Mouse (Mus musculus) mouse trophoblast stem cell (cell line): Measurements from ENCODE around the gene Hormad1.
"Not testable (repeated sequence)": the region's sequence is repeated elsewhere in the genome, so short reads cannot be mapped to it uniquely, and the experiment has no call there.

Experiments used
- in situ Hi-C, 2 experiments: fragments of 300-500 bp; cut with MseI, MboI; formaldehyde crosslinking; loops; 2 replicates in 1 of 2; 3 replicates in 1 of 2; pipeline ENCODE4 v1.15.1; 2025

Gene Hormad1

DNA sequence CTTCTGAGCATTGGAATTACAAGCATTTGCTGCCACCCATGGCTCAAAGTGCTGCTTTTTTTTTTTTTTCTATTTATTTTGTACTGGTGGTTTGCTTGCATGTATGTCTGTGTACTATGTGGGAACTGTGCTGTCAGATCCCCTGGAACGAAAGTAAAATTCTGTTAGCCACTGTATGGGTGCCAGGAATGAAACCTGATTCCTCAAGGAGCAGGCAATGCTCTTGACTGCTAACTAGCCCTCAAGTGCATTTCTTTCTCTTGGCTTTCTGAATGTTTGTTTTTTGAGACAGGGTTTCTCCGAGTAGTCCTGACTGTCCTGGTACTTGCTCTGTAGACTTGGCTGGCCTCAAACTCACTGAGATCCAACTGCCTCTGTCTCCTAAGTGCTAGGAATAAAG lies 2.3 kb downstream of the Hormad1 start:
- in situ Hi-C loops, result no loop called here

- in situ Hi-C loops, result no loop called here
Measured at GRCm38 (mm10) chr3:95569585-95569984, 10.1 kb downstream of the Hormad1 start.

- in situ Hi-C loops, result no loop called here
Measured at GRCm38 (mm10) chr3:95587754-95588603, 28.5 kb downstream of the Hormad1 start.

DNA sequence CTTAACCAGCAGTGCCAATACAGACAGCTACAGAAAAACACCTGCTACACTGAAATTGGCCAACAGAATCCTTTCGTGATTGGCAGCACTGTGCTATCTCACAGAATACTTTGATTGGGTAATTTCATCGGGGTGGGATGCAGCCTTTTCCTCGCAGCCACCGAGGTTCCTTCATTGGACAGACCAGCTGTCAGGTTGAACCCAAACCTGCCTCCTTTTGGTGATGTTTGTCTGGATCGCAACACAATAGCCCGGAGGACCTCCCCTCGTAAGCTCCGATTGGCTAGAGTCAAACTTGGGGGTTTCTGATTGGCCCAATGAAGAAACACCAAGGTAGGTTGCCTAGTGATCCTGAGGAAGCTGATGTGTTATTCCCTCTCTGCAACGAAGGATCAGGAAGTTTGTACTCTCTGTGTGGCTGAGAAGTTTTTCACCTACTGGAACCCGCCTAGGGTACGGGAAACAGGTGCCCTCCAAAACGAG lies 29.2 kb downstream of the Hormad1 start, which contains the start of gene Golph3l:
Golph3l (plus strand) TSS at position 331 of the 483 bp plus-strand sequence.
- in situ Hi-C loops, result no loop called here

GRCm38 (mm10) chr3:95598734-95599133 lies 39.3 kb downstream of the Hormad1 start:
- in situ Hi-C loops, result no loop called here

- in situ Hi-C loops, result no loop called here
Measured at GRCm38 (mm10) chr3:95601287-95601686, 41.8 kb downstream of the Hormad1 start.

DNA sequence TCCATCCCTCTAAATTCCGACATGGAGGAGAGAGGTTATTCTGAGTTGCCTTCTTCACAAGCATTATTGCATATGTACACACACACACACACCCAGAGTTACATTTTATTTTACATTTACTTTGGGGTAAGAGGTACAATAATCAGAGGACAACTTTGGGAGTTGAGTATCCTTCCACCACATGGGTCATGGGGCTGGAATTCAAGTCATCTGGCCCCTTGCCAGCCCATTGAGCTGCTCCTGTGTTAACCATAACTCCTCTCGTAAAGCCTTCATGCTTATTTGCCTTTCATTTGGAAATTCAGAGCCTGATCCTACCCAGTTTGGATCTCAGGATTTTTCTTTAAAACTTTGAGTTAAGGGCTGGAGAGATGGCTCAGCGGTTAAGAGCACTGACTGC lies 46.6 kb downstream of the Hormad1 start:
- in situ Hi-C loops, result no loop called here

DNA sequence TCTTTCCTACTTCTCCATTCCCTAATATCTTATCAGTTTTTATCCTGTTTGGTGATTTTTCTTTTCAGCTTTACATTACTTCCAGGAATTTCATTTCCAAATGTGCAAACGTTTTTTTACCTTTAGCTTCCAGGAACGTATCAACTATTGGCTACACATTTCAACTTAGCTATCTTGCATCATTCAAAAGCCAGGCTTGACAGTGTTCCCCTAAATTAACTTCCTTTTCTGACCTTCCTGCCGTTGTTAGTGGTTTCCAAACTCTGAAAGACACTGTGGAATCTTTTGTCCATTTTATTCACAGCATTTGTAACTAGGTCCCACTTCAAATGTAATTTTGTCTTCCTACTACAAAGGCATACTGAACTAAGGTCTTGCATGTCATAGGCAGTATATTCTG lies 49.7 kb downstream of the Hormad1 start:
- in situ Hi-C loops, result no loop called here

DNA sequence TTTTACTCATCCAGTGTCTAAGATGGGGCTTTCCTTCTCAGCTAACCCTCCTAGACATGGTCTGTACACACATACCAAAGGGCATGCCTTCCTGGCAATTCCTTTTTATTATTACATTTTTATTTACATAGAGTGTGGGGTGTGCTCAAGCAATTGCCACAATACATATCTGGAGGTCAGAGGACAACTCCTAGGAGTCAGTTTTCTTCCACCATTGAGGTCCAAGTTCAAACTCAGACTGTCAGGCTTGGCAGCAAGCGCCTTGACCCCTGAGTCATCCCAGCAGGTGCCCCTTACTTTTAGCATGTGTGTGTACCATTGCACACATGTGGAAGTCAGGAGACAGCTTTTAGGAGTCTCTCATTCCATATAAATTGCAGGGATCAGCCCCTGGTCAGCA lies 54.5 kb downstream of the Hormad1 start:
- in situ Hi-C loops, result no loop called here

- in situ Hi-C loops, result no loop called here
Measured at GRCm38 (mm10) chr3:95618511-95618910, 59.0 kb downstream of the Hormad1 start.

DNA sequence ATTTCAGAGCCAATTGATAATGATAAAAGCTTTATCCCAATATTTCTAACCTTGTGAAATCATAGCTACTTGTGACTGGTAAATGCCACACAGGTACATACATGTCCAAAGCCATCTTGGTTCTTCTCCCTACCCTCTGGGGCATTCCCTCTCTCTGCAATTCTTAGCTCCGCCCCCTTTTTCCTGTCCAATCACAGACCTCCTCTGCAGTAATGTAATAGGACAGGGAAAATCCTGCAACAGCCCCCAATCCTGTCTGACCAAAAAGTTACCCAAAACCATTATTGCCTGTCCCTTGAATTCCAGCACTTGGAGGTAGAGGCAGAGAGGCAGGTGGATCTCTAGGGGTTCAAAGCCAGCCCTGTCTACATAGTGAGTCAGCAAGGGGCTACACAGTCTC lies 61.8 kb downstream of the Hormad1 start:
- in situ Hi-C loops, result no loop called here

GRCm38 (mm10) chr3:95622421-95622820 lies 62.9 kb downstream of the Hormad1 start:
- in situ Hi-C loops, result not testable (repeated sequence)

- in situ Hi-C loops, result no loop called here
Measured at GRCm38 (mm10) chr3:95623551-95623950, 64.1 kb downstream of the Hormad1 start.

- in situ Hi-C loops, result not testable (repeated sequence)
Measured at GRCm38 (mm10) chr3:95623991-95624515, 64.6 kb downstream of the Hormad1 start.

GRCm38 (mm10) chr3:95624628-95625503 lies 65.4 kb downstream of the Hormad1 start, which contains the start of gene Ensa:
Gene Ensa, plus strand, starts transcription at chr3:95624993.
- in situ Hi-C loops, result no loop called here

DNA sequence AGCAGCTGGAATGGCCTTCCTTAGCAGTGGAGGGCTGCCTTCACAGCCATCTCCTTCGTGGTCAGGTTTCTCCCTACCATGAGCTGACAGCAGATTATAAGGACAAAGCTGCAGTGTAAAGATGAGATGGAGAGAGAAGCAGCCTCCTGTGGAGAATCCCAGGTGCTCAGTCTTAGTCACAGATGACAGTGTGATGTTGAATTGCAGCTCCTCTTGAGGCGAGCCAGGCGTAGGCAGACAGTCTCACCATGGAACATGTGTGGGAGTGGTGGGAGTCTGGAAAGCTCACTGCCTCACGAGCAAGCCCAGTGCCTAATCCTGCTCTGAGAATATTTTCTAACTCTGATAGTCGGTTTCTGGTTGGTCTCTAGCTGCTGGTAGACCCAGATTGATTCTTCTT lies 68.3 kb downstream of the Hormad1 start:
- in situ Hi-C loops, result no loop called here

GRCm38 (mm10) chr3:95629755-95630154 lies 70.3 kb downstream of the Hormad1 start:
- in situ Hi-C loops, result no loop called here

DNA sequence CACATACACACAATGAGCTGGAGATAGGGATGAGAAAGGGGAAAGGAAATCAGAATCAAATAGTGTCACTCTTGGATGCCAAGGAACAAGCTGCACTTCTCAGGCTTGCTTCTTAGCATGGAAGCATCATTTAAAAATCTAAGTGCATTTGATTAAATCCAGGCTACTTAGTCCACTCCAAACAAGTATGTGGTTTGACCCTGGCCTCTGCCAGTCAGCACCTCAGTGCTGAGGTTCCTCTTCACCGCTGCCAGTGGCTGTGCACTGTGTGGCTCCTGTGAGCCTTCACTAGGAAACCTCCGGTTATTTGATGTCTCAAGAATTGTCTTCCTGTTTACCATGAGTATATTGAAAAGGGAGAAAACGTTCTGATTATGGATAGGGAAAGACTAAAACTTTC lies 71.4 kb downstream of the Hormad1 start:
- in situ Hi-C loops, result no loop called here

- in situ Hi-C loops, result no loop called here
Measured at GRCm38 (mm10) chr3:95631304-95631703, 71.8 kb downstream of the Hormad1 start.

DNA sequence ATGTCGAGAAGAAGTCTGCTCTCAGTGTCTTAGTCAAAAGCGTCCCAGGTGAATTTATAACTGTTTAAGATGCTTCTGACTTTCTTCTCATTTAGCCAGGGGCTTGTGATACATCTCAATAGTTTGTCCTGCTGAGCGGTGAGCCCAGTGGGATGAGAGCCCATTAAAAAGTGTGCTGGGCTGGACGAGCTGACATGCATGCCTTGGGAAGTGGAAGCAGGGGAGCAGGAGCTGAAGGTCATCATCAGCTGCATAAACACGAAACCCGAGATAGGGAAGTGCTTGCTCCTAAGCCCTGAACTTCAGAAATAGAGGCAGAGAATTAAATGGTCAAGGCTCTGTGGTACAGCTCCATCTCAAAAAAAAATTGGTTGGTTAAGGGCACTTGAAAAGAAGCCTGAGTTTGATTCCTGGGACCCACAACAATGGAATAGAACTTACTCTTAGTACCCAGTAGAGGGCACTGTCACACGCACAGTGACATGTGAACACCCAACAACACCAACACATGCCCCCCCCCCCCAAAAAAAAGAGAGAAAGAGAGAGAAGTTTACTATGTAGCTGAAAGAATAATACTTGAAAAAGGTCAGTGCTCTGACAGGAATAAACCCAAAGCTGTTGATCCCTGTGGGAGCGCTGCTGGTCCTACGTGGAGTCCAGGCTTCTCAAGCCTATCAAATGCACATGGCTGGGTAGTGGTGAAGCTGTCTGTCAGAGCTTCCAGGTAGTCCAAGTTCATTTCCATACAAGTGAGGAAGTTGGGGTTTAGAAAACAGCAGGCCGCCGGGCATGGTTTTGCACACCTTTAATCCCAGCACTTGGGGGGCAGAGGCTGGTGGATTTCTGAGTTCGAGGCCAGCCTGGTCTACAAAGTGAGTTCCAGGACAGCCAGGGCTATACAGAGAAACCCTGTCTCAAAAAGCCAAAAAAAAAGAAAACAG lies 73.4 kb downstream of the Hormad1 start:
- in situ Hi-C loops, result no loop called here

- in situ Hi-C loops, result no loop called here
Measured at GRCm38 (mm10) chr3:95635636-95636035, 76.2 kb downstream of the Hormad1 start.
